Mouse (Mus musculus) kidney, postnatal 36 days (tissue): ENCODE results near the gene Shkbp1.

Experiments used
- DNase-seq, 2 experiments: peaks; one replicate each; pipeline ENCODE4 v3.0.0; 2021 to 2022; ENCODE audit warnings: mixed read lengths in 2 of 2

Gene Shkbp1

GRCm38 (mm10) chr7:27355745-27356240 is at the start of gene Shkbp1:
TSS of gene Shkbp1 (minus strand) at chr7:27356019.
- DNase-seq, result peak; percentile 91 to 94

GRCm38 (mm10) chr7:27404203-27404942 is 48.6 kb upstream of the Shkbp1 start:
- DNase-seq, result no peak

DNA sequence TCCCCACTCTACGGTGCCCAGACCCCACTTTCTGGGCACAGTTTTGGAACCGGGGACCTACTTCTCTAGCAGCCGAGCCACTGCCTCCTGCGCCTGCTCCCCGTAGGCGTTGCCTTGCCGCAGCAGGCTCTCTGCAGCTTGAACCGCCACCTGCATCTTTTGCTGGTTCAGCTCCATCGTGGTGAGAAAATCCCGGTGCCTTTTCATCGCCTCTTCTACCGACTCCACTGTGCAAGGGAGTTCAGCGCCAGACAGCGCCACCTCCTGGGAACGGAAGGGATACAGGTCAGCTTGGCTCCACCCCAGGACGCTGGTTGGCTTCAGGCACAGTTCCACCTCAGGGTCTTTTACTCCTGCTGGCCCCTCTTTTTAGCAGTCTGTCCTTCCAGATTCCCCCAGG is 46.9 kb upstream of the Shkbp1 start:
- peak; percentile 48 to 81 for DNase-seq

DNA sequence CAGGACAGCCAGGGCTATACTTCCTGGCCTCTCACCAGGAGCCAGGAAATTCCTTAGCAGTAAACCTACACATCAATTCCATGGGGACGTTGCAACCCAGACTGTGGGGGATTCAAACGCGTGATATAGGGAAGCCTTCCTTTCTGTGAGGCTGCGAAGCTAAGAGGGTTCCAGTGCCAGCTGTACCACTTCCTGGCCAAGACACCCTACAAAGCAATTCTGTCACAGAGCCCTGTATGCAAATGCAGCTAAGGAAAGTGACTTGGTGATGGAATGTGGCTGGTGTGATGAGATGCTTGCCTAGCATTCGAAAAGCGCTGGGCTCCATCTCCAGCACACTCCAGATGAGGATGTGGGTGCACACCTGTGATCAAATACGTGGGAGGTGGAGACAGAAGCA is 44.7 kb upstream of the Shkbp1 start:
- DNase-seq, result no peak

DNA sequence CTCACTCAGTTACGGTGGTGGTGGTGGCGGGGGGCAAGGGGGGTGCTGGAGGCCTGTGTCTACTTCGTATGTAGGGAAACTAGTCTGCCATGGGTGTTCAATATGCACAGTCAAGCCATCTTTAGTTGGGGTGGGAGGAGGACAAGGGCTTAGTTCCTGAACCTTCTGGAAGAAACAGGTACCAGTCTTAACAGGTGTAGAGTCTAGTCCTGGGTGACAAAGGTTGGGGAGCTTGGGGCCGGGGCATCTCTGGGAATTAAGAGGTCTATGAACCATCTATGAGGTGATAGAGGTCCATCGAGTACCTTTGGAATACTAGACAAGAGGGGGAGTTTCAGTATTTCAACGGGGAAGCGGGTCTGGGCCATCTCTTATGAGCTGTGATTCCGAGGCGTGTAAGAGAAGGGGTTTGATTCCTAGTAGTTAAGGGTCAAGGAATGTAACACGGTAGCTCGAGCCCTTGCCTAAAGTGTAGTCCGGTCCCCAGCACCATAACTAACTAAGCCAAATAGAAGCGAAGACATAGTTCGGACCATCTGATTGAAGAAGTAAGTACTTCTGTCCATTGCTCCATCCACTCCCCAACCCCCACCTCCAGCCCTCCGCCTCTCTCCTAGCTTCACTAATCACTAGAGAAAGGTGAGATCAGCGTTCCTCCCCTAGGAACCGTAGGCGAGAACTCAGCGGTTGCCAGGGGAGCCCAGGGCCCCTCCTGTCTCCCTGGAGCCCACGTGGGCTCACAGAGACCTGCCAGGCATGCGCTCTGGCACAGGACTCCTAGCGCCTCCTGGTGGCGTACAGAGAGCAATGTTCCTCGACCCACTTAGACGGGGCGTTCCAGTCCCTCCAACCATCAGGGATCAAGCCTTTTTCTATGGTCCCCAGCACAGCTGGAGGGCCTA is 41.5 kb upstream of the Shkbp1 start:
- peak; percentile 18 to 57 for DNase-seq

DNA sequence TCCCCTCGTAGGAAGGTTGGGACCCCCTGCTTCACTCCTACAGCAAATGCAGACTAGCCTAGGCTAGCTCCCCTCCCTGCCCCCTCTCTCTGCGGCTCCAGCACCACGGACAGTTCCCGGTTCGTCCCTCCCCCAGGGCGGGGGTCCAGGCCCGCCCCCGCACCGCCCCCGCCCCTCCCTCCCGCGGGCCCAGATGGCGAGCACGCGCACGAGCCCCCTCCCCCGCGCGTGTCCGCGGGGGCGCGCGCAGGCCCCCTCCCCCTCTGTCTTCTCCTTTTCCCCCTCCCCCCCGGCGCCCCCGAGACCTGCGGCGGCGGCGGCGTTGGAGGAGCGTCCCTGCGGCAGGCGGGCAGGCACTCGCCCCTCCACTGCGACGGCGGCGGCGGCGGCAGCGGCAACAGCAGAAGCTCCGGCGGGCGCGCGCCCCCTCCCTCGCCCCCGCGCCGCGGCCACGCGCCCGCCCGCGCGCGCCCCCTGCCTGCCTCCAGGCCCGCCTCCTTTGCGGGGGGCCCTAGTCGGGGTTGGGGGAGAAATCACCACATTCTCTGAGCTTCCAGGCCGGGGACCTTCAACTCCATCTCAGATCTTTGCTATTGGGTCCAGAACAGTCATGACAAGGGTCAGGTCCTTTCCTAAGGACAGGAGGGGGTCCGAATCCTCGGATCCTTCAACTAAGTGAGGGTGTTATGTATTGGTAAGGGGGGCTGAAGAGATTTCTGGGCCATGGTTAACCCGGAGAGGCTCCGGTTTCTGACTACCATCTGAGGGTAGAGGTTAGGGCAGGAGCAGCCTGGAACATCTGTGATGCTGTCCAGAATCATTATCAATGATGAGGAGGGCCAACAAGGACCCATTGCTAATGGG is 40.6 kb upstream of the Shkbp1 start:
- peak in 1 of 2 experiments; percentile 52 for DNase-seq

- no peak for DNase-seq
Measured at GRCm38 (mm10) chr7:27395521-27396183, 39.8 kb upstream of the Shkbp1 start.

DNA sequence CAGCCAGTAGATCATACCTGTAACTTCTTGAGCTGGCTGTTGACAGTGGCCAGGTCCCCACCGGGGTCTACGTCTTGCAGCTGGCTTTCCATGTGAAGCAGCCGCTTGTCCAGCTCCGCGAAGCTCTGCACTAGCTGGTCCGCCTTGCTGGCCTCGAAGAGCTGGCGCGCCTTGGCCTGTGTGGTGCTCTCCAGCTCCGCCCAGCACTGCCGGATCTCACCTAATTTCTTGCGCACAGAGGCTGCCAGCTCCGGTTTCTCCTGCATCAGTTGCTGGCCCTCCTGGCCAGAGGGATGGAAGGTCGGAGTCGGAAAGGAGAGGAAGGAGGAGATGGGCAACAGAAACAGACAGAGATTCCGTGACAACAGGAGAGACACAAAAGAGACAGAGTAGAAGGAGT is 35.6 kb upstream of the Shkbp1 start:
- no peak for DNase-seq

GRCm38 (mm10) chr7:27389213-27389612 is 33.4 kb upstream of the Shkbp1 start:
- no peak for DNase-seq

GRCm38 (mm10) chr7:27384731-27385130 is 28.9 kb upstream of the Shkbp1 start:
- DNase-seq, result peak; percentile 48 to 90

- DNase-seq, result no peak
Measured at GRCm38 (mm10) chr7:27384134-27384533, 28.3 kb upstream of the Shkbp1 start.

- DNase-seq, result no peak
Measured at GRCm38 (mm10) chr7:27383233-27383632, 27.4 kb upstream of the Shkbp1 start.

DNA sequence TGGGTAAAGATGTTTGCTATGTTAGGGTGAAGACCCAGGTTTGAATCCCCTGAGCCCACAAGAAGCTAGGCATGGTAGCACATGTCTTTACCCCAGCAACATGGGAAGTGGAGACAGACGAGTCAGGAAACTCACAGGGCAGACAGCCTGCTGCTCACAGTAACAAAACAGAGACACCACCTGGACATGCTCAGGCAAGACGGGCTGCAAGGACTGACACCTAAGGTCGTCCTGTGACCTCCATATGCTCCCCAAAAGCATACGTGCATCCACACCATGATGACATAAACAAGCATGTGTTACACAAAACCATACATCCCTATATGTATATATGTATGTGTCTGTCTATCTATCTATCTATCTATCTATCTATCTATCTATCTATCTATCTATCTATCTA is 25.7 kb upstream of the Shkbp1 start:
- no peak for DNase-seq

DNA sequence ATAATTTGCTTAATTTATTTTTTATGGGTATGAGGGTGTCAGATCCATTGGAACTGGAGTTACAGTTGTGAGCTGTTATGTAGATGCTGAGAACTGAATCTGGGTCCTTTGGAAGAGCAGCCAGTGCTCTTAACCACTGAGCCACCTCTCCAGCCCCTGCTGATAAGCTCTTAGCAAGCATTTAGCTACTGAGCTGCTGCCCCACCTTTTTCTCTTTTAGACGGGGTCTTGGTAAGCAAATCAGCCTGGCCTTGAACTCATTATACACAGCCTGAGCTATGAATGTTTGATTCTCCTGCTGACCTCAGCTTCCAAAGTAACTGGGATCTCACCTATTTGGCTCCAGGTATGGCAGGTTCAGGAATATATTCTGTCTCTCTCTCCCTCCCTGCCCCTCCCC is 25.2 kb upstream of the Shkbp1 start:
- DNase-seq, result no peak

DNA sequence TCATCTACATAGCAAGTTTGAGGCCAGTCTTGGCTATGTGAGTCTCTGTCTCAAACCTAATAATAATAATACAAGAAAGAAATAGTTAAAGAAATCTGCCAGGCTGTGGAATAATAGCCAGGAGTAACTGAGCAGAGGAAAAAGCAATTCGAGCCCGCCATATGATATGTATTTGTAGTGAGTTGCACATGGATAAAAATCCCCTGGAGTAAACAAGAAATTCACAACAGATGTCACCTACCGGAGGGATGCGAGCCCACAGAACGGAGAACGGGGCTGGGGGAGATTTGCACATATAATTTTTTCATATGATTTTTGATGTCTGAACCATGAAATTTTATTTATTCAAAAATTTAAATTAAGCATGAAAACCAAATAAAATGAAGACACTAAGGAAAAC is 24.0 kb upstream of the Shkbp1 start:
- DNase-seq, result no peak

DNA sequence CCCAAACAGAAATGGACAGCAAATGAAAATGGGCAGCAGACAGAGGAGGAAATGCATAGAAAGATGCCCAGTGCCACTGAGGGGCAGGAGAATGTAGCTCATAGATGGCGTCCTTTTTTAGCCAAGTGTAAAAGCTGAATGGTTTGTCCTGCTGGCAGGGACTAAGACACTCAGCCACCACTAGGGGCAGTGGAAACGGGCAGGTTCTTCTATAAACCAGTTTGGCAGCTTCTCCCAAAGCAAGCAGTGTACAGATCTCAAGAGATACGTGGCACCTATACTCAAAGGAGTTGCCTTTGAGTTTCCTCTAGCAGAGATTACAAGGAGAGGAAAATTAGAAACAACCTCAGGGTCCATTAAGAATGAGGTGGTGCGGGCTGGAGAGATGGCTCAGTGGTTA is 22.6 kb upstream of the Shkbp1 start:
- DNase-seq, result peak in 1 of 2 experiments; percentile 56

DNA sequence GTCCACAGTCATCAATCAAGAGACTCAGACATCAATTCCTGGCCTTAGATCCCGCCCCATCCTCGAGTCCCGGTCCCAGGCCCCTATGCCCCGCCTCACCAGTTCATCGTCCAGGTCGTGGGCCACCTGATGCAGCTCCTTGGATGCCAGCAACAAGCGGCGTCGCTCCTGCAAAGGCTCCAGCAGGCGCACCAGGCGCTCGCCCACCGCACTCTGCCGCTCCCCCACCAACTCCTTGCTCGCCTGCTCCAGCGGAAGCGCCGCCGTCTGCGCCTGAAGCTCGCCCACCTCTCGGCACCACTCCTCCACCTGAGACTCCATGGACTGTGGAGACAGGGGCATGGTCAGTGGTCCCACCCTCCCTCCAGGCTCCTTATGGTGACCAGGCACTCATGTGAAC is 19.5 kb upstream of the Shkbp1 start:
- DNase-seq, result no peak

- DNase-seq, result peak in 1 of 2 experiments; percentile 18
Measured at GRCm38 (mm10) chr7:27371715-27372462, 16.1 kb upstream of the Shkbp1 start.

GRCm38 (mm10) chr7:27369111-27369510 is 13.3 kb upstream of the Shkbp1 start:
- DNase-seq, result no peak

- DNase-seq, result peak in 1 of 2 experiments; percentile 25
Measured at GRCm38 (mm10) chr7:27367976-27368375, 12.2 kb upstream of the Shkbp1 start.

DNA sequence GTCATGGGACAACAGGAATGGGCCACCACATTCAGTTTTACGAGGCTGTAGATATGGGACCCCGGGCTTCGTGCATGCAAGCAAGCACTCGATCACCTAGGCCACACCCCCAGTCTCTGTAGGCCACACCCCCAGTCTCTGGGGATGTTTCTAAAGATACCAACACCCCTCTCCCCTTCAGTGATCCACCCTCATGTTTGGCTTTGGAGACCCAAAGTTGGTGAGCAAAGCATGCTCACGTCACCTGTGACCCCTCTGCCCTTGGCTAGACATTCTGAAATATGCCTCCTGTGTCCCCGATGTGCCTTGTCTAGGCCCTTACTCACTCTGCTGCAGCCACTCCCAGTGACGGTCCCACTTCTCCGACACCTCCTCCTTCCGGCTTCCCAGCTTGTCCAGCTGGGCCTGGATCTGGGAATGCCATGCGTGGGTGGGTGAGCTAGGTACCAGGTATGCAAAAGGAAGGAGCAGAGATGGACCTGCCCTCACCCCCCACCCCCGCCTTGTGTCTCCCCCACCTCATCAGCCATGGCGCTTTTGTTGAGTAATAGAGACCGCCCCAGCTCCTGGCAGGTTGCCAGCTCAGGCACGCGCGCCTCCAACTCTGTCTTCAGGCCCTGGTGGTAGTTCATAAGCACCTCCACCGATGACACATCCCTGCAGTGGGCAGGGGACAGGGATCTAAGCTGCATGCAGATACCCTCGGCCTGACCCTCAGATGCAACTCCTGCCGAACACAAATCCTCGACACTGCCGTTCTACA is 10.4 kb upstream of the Shkbp1 start:
- DNase-seq, result peak in 1 of 2 experiments; percentile 28
